Mouse (Mus musculus): ENCODE measurements around the gene Lrsam1. TPM values are rescaled to one million over a fixed set of nuclear protein-coding genes. Genes with fewer than 3 reads are reported as not detected.

Lrsam1 gene
- polyA plus RNA-seq, 1 experiment from 2014 or later, result 29.3 TPM

DNA sequence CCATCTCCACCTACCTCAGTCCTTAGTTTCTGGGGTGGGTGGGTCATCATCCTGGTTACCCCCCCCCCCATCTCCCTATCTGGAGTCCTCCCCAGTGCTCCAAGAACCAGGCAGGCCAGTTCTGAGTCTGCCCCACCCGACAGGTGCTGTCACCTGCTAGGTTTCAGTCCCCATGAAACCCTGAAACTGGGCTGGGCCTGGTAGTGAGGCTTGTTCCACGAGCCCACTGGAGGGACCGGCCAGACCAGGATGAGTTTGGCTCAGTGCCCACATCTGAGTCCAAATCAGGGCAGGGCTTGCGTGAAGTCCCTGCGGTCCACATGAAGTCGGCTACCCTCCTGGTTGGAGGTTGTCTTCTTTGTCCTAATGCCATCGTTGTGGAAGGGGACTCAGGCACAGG lies 62.4 kb downstream of the Lrsam1 start:
- no peak for TF ChIP-seq CTCF (IDR thresholded peaks at IDR 0.05)
- ChIA-PET POLR2A (interaction anchor here (0.6 kb wide), 1 partner anchor 187 kb away, joined by 3 read pairs; no protein-coding TSS in a partner anchor), CTCF (interaction anchor here (1.8 to 6.4 kb wide), 3 partner anchors 13 to 29 kb away, joined by 4 to 33 read pairs (median 21); no protein-coding TSS in a partner anchor)
- DNase-seq (ENCODE audit: low read depth, low spot score) (no peak), ATAC-seq (no peak)
- no peaks in the 10 kb centered on the region for H3K27me3 ChIP-seq
- in situ Hi-C loops (cut with MboI; ENCODE audit: low pct_unique_long_range_greater_than_20kb), result no loop called here

DNA sequence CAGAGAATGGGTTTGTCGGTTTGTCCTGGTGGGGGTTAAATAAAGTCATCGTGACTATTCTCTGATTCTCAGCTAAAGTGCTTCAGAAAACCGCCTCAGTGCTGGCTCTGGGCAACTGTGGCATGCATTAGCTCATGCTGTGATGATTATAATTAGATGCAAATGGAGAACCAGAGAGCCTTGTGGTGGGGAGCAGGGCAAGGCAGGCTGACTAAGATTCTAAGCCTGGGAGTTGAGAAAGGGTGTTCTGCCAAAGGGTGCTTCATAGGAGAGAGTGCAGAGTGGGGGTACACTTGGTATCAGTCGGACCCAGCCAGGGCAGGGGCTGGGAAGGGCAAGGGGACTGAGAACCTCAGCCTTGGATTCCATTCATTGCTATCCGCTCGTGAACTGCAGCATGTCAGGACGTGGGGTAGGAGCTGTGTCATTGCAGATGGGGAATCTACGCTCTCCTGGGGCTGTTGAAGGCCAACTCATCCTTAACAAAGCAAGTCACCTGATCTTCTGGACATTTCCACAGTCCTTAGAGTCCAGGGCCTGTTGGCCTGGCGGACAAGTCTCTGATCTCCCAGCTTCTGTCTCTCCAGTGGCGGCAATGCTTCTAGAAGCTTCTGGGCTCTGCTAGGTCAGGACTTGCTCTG lies 64.8 kb downstream of the Lrsam1 start:
- in situ Hi-C loops (cut with MboI; ENCODE audit: low pct_unique_long_range_greater_than_20kb), result no loop called here
- no peak for TF ChIP-seq CTCF (IDR thresholded peaks at IDR 0.05)
- ChIA-PET POLR2A (interaction anchor here (0.5 to 1.8 kb wide), 13 partner anchors 8 to 50 kb away, joined by 3 to 8 read pairs (median 4); no protein-coding TSS in a partner anchor), CTCF (interaction anchor here (1.2 to 6.4 kb wide), 4 partner anchors 14 to 41 kb away, joined by 3 to 33 read pairs (median 12); no protein-coding TSS in a partner anchor)
- ATAC-seq (peak; percentile 44), DNase-seq (ENCODE audit: low read depth, low spot score) (peak; percentile 73)
- H3K27me3 ChIP-seq, result no peaks in the 10 kb centered on the region

DNA sequence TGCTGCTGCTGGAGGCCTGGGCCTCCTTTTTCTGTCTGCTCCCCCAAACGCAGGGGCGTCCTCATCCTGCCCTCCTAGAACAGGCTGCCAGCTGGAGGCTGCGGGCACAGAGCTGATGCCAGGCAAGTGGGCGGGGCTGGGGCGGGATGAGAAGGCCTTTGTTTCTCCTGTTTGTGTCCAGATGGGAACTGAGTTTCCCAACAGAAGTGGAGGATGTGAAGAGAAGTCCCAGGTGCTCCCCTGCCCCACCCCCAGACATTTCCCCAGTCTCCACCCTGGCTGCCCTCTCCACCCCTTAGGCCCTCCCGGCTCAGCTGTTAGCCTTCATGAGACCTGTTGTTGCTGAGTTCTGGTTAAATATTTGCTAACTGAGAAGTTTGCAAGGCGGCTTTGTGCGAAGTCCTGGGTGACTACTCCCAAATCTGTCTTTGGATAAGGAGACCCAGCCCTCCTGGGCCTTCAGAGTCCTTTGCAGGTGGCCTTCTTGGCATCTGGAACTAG lies 65.8 kb downstream of the Lrsam1 start:
- peak; percentile 35 for ATAC-seq
- CTCF ChIA-PET, result interaction anchor here (0.7 to 6.4 kb wide), 6 partner anchors 9 to 32 kb away, joined by 3 to 33 read pairs (median 4); no protein-coding TSS in a partner anchor

DNA sequence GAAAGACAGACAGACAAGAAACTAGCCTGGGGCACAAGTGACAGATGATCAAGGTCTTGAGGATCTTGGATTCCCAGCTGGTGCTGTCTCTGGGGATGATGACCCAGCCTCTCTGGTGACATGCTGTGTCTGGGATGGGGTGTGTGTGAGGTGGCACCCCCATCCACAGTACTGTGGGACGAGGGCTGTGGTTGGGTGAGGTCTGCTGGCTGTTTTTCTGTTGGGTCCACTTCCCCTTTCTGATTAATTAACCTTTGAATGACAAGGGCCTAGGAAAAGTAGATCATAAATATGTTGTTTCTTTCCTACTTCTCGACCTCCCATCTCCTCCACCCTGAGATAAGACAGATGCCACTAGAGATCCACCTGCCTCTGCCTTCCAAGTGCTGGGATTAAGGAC lies 67.3 kb downstream of the Lrsam1 start:
- no peak for TF ChIP-seq CTCF (IDR thresholded peaks at IDR 0.05)
- ChIA-PET CTCF (interaction anchor here (0.9 to 6.0 kb wide), 3 partner anchors 11 to 18 kb away, joined by 3 to 33 read pairs (median 3); no protein-coding TSS in a partner anchor), POLR2A (interaction anchor here (1.3 kb wide), 1 partner anchor 11 kb away, joined by 4 read pairs; no protein-coding TSS in a partner anchor)
- no peak for ATAC-seq
- in situ Hi-C loops (cut with MboI; ENCODE audit: low pct_unique_long_range_greater_than_20kb), result no loop called here
- no peaks in the 10 kb centered on the region for H3K27me3 ChIP-seq
- DNase-seq (ENCODE audit: low read depth, low spot score), result no peak

More for the DNA sequence above, 65.8 kb downstream of the Lrsam1 start:
- in situ Hi-C loops (cut with MboI; ENCODE audit: low pct_unique_long_range_greater_than_20kb), result no loop called here
- POLR2A ChIA-PET, result interaction anchor here (0.6 to 1.6 kb wide), 5 partner anchors 9 to 19 kb away, joined by 3 to 9 read pairs (median 3); no protein-coding TSS in a partner anchor
- TF ChIP-seq CTCF (IDR thresholded peaks at IDR 0.05), result no peak
- no peaks in the 10 kb centered on the region for H3K27me3 ChIP-seq
- peak; percentile 91 for DNase-seq (ENCODE audit: low read depth, low spot score)

DNA sequence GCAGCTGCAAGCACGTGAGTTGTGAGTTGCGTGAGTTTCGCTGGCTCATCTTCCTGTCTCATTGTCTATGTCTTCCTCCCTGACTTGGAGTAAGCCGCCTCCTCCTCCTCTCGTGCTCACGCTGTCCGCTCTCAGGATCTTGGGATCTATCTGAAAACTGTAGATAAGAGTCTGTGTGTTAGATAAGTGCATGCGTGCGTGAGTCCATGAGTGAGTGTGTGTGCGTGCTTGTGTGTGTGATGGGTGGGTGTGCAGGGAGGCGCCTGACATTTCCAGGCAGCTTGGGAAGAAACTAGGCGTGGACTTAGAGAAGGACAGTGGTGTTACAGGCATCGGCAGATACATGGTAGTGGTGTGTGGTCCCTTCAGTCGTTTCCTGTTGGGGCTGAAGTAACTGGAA lies 68.9 kb downstream of the Lrsam1 start:
- ATAC-seq (no peak), DNase-seq (ENCODE audit: low read depth, low spot score) (no peak)
- POLR2A ChIA-PET, result no interaction called here
- H3K27me3 ChIP-seq, result no peaks in the 10 kb centered on the region
- in situ Hi-C loops (cut with MboI; ENCODE audit: low pct_unique_long_range_greater_than_20kb), result no loop called here
- TF ChIP-seq CTCF (IDR thresholded peaks at IDR 0.05), result no peak
- CTCF ChIA-PET, result interaction anchor here (2.1 kb wide), 1 partner anchor 36 kb away, joined by 5 read pairs; no protein-coding TSS in a partner anchor

DNA sequence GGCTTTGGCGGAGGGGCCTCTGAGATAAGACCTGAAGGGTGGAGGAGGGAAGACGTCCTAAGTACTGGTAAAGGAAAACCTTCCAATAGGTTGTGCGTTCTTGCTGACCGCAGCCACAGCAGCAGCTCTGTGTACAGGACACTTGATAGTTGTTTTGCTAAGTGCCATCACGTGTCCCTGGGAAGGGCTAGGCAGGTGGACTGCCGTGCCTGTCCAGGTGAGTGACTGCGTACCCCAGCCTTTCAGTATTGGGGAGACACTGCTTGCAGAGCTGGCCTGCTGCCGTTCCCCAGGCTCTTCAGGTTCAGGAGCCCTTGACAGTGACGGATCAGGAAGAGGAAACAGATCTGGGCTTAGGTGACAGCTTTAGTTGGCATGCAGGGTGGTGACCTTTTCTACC lies 70.1 kb downstream of the Lrsam1 start:
- no peak for TF ChIP-seq CTCF (IDR thresholded peaks at IDR 0.05)
- DNase-seq (ENCODE audit: low read depth, low spot score) (no peak), ATAC-seq (no peak)
- H3K27me3 ChIP-seq, result no peaks in the 10 kb centered on the region
- in situ Hi-C loops (cut with MboI; ENCODE audit: low pct_unique_long_range_greater_than_20kb), result no loop called here
- CTCF ChIA-PET, result interaction anchor here (2.1 kb wide), 1 partner anchor 37 kb away, joined by 5 read pairs; no protein-coding TSS in a partner anchor
- POLR2A ChIA-PET, result no interaction called here

DNA sequence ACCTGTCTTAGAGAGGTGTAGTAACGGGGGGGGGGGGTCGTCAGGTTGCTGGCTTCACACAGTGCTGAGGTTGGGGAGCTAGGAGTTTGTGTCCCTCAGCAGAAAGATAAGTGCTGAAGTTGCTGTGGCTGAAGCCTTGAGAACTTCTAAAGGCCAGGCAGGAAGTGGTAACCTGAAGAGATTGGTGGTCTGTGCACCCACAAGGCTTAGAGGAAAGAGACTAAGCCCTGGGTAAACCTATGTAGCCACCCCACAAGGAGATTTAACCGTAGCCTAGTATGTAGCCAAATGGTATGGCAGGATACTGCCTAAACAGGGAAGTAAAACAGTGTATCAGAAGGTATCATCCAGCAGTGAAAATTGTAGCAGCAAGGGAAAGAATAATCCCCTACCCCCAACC lies 71.1 kb downstream of the Lrsam1 start:
- TF ChIP-seq CTCF (IDR thresholded peaks at IDR 0.05), result no peak
- ChIA-PET POLR2A (no interaction called here), CTCF (interaction anchor here (1.3 kb wide), 1 partner anchor 10 kb away, joined by 3 read pairs; no protein-coding TSS in a partner anchor)
- DNase-seq (ENCODE audit: low read depth, low spot score), result no peak
- no peak for ATAC-seq
- H3K27me3 ChIP-seq, result no peaks in the 10 kb centered on the region
- in situ Hi-C loops (cut with MboI; ENCODE audit: low pct_unique_long_range_greater_than_20kb), result no loop called here

DNA sequence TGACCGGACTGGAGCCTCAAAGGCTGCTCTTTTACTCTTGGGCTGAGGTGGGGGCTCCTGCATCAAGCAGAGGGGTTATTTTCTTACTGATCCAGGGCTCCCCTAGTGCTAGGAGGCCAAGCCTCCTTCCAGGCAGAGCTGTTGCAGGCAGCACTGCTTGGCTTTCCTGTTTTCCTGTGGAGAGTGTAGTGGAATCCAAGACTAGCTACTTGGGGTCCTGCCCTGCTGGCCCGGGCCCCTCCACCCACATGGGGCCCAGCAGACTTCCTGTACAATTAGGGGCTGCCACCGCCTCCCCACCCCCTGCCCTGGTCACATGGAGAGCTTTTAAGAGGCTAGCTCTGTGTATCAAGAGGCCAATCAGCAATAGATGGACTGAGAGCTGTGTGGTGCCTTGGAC lies 72.9 kb downstream of the Lrsam1 start:
- ChIA-PET CTCF (interaction anchor here (2.1 kb wide), 1 partner anchor 9 kb away, joined by 5 read pairs; no protein-coding TSS in a partner anchor), POLR2A (no interaction called here)
- in situ Hi-C loops (cut with MboI; ENCODE audit: low pct_unique_long_range_greater_than_20kb), result no loop called here
- TF ChIP-seq CTCF (IDR thresholded peaks at IDR 0.05), result no peak
- DNase-seq (ENCODE audit: low read depth, low spot score) (no peak), ATAC-seq (no peak)
- no peaks in the 10 kb centered on the region for H3K27me3 ChIP-seq

DNA sequence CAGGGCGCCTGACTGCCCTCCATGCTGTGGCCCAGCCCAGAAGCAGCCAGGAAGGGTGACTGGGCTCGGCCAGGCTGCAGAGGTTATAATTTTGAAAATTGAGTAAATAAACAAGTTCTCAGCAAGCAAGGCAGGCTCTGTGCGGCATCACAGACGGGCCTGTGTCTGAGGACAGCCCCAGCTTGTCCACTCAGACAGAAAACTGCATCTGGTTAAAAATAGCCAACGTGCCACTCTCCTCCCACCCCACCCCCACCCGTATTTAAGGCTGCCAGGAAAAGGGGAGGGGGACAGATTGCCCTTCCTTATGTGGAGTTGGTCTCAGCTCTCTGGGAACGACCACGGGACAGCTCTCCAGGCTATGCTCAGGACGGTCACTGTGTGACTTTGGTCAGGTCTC lies 73.4 kb downstream of the Lrsam1 start:
- ChIA-PET CTCF (interaction anchor here (2.1 kb wide), 1 partner anchor 10 kb away, joined by 5 read pairs; no protein-coding TSS in a partner anchor), POLR2A (no interaction called here)
- no peak for TF ChIP-seq CTCF (IDR thresholded peaks at IDR 0.05)
- DNase-seq (ENCODE audit: low read depth, low spot score), result no peak
- no peak for ATAC-seq
- in situ Hi-C loops (cut with MboI; ENCODE audit: low pct_unique_long_range_greater_than_20kb), result no loop called here
- H3K27me3 ChIP-seq, result no peaks in the 10 kb centered on the region

DNA sequence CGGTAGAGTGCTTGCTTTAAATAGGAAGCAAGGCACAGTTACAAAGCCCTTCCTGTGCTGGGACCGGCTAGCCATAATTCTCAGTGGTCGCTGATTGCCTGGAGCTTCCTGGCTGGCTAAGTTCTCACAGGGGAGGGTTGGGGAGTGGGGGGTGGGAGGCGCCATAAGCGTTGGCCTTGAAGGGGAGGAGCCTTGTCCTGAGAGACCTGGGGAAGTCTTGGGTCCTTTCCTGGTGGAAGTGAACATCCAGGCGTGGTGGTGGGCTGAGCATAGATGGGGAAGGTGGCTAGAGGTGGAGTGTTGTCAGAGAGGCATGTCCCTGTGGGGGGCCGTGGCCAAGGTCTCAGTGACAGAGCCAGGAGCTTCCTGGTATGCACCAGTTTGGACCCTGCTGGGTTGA lies 76.7 kb downstream of the Lrsam1 start:
- DNase-seq (ENCODE audit: low read depth, low spot score) (no peak), ATAC-seq (no peak)
- TF ChIP-seq CTCF (IDR thresholded peaks at IDR 0.05), result no peak
- H3K27me3 ChIP-seq, result no peaks in the 10 kb centered on the region
- ChIA-PET CTCF (interaction anchor here (1.4 to 5.1 kb wide), 3 partner anchors 11 to 43 kb away, joined by 5 to 33 read pairs (median 12); no protein-coding TSS in a partner anchor), POLR2A (interaction anchor here (2.7 kb wide), 1 partner anchor 11 kb away, joined by 9 read pairs; no protein-coding TSS in a partner anchor)
- in situ Hi-C loops (cut with MboI; ENCODE audit: low pct_unique_long_range_greater_than_20kb), result no loop called here
